Mouse (Mus musculus) spleen, adult 12 weeks (tissue): ENCODE measurements around the gene Wdr26.

ENCODE experiments used
- DNase-seq: peaks from one replicate; pipeline ENCODE4 v3.0.0; 2022; ENCODE audit warnings: low spot score

Gene Wdr26

GRCm38 (mm10) chr1:181211920-181212633 lies at the start of gene Wdr26:
Gene Wdr26, minus strand, starts transcription at chr1:181212001.
- DNase-seq = peak; percentile 76

- no peak for DNase-seq
These were observed 49.3 kb upstream of the Wdr26 start for GRCm38 (mm10) chr1:181260949-181261696.

- no peak for DNase-seq
These were observed 48.6 kb upstream of the Wdr26 start for GRCm38 (mm10) chr1:181260422-181260821.

- no peak for DNase-seq
These were observed 48.0 kb upstream of the Wdr26 start for GRCm38 (mm10) chr1:181259626-181260410.

- no peak for DNase-seq
These were observed 47.3 kb upstream of the Wdr26 start for GRCm38 (mm10) chr1:181259056-181259455.

GRCm38 (mm10) chr1:181258616-181259015 lies 46.8 kb upstream of the Wdr26 start:
- no peak for DNase-seq

- no peak for DNase-seq
These were observed 46.1 kb upstream of the Wdr26 start for GRCm38 (mm10) chr1:181257585-181258555.

- DNase-seq = peak; percentile 82
These were observed 45.1 kb upstream of the Wdr26 start for GRCm38 (mm10) chr1:181256689-181257584.

- DNase-seq = no peak
These were observed 44.3 kb upstream of the Wdr26 start for GRCm38 (mm10) chr1:181255891-181256688.

- no peak for DNase-seq
These were observed 43.6 kb upstream of the Wdr26 start for GRCm38 (mm10) chr1:181255450-181255849.

- DNase-seq = no peak
These were observed 39.8 kb upstream of the Wdr26 start for GRCm38 (mm10) chr1:181251624-181252023.

- no peak for DNase-seq
These were observed 39.2 kb upstream of the Wdr26 start for GRCm38 (mm10) chr1:181250961-181251360.

- DNase-seq = no peak
These were observed 37.7 kb upstream of the Wdr26 start for GRCm38 (mm10) chr1:181249537-181249936.

GRCm38 (mm10) chr1:181247175-181247574 lies 35.4 kb upstream of the Wdr26 start:
- DNase-seq = no peak

- no peak for DNase-seq
These were observed 34.8 kb upstream of the Wdr26 start for GRCm38 (mm10) chr1:181246487-181247138.

- DNase-seq = no peak
These were observed 34.0 kb upstream of the Wdr26 start for GRCm38 (mm10) chr1:181245554-181246486.

GRCm38 (mm10) chr1:181245067-181245466 lies 33.3 kb upstream of the Wdr26 start:
- DNase-seq = no peak

- DNase-seq = no peak
These were observed 29.4 kb upstream of the Wdr26 start for GRCm38 (mm10) chr1:181241185-181241584.
